Mouse (Mus musculus) cerebellum, postnatal 36 days (tissue): ENCODE measurements at regions not wholly inside any gene's neighbourhood (a gene's known extent, or its start where the extent isn't known, plus 50 kb on each side); places are given as distances from the start of the nearest gene placed in this dataset.
A peak's percentile ranks its signal among the peaks of the same experiment; 100 is the strongest.
"Not testable (repeated sequence)": the region's sequence is repeated elsewhere in the genome, so short reads cannot be mapped to it uniquely, and the experiment has no call there.

Experiments used
- DNase-seq, 2 experiments: peaks; one replicate each; pipeline ENCODE4 v3.0.0; 2021 to 2022; ENCODE audit warnings: mixed read lengths in 2 of 2

GRCm38 (mm10) chr13:111905213-111905701, 96.5 kb upstream of the Map3k1 start:
- DNase-seq, result peak in 1 of 2 experiments; percentile 8

- DNase-seq, result no peak
These were observed 102.3 kb upstream of the Map3k1 start for GRCm38 (mm10) chr13:111911071-111911470.

GRCm38 (mm10) chr13:111911661-111912312, 103.0 kb upstream of the Map3k1 start:
- no peak for DNase-seq

GRCm38 (mm10) chr13:111914348-111914913, 105.6 kb upstream of the Map3k1 start:
- no peak for DNase-seq

GRCm38 (mm10) chr13:111919417-111919816, 110.6 kb upstream of the Map3k1 start:
- DNase-seq, result not testable (repeated sequence)

GRCm38 (mm10) chr13:111920534-111920933, 111.7 kb upstream of the Map3k1 start:
- DNase-seq, result no peak

- DNase-seq, result no peak
These were observed 112.6 kb upstream of the Map3k1 start for GRCm38 (mm10) chr13:111921142-111922035.

- peak; percentile 33 to 39 for DNase-seq
These were observed 116.6 kb upstream of the Map3k1 start for GRCm38 (mm10) chr13:111925349-111925748.

GRCm38 (mm10) chr13:111926801-111927200, 118.0 kb upstream of the Map3k1 start:
- peak; percentile 16 to 35 for DNase-seq

- no peak for DNase-seq
These were observed 118.7 kb upstream of the Map3k1 start for GRCm38 (mm10) chr13:111927489-111927888.

- no peak for DNase-seq
These were observed 120.1 kb upstream of the Map3k1 start for GRCm38 (mm10) chr13:111928636-111929544.

GRCm38 (mm10) chr13:111929908-111930307, 121.1 kb upstream of the Map3k1 start:
- DNase-seq, result no peak

GRCm38 (mm10) chr13:111932464-111932863, 123.7 kb upstream of the Map3k1 start:
- no peak for DNase-seq

- no peak for DNase-seq
These were observed 124.9 kb upstream of the Map3k1 start for GRCm38 (mm10) chr13:111933526-111934240.

GRCm38 (mm10) chr13:111935721-111936080, 126.9 kb upstream of the Map3k1 start:
- DNase-seq, result no peak

- no peak for DNase-seq
These were observed 127.5 kb upstream of the Map3k1 start for GRCm38 (mm10) chr13:111936081-111936857.

GRCm38 (mm10) chr13:111936983-111937382, 128.2 kb upstream of the Map3k1 start:
- DNase-seq, result no peak

GRCm38 (mm10) chr13:111938896-111939422, 130.2 kb upstream of the Map3k1 start:
- DNase-seq, result no peak

GRCm38 (mm10) chr13:111939534-111940115, 130.8 kb upstream of the Map3k1 start:
- DNase-seq, result no peak

GRCm38 (mm10) chr13:111940275-111940674, 131.5 kb upstream of the Map3k1 start:
- no peak for DNase-seq
